Mouse (Mus musculus) right cerebral cortex, adult 18-20 months (tissue): ENCODE results near the gene Egflam.

Source experiments
- DNase-seq: peaks from one replicate; pipeline ENCODE4 v3.0.0; 2022; ENCODE audit warnings: mixed read lengths

Gene Egflam

DNA sequence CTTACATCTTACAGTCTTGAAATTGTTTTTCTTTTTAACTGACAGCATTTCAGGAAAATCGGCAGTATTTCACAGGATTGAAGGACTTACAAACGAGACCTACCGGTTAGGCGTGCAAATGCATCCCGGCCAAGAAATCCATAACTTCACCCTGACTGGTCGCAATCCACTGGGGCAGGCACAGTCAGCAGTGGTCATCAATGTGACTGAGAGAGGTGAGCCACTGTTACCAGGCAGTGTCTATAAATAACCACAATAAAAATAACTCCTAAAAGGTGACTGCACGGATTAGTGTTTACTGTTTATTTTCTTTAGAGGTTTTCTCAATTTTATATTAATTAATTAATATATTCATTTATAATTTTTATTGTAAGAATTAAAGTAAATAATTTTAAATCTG, 224.8 kb downstream of the Egflam start:
- no peak for DNase-seq

DNA sequence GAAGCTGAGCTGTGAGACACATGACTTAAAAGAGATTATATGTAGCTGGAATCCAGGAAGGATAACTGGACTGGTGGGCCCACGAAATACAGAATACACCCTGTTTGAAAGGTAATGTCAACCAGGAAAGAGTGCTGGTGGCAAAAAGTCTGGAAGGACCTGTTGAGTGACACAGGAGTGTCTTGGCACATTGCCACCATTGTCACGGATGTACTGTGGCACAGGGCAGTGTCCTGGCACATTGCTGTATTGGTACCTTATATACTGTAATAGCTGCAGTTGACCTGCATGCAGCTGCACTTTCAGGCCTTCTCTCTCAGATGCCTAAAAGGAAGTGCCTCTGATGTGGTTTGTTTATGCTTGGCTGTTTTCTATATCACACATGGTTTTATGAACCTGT, 225.3 kb downstream of the Egflam start:
- DNase-seq, result no peak

DNA sequence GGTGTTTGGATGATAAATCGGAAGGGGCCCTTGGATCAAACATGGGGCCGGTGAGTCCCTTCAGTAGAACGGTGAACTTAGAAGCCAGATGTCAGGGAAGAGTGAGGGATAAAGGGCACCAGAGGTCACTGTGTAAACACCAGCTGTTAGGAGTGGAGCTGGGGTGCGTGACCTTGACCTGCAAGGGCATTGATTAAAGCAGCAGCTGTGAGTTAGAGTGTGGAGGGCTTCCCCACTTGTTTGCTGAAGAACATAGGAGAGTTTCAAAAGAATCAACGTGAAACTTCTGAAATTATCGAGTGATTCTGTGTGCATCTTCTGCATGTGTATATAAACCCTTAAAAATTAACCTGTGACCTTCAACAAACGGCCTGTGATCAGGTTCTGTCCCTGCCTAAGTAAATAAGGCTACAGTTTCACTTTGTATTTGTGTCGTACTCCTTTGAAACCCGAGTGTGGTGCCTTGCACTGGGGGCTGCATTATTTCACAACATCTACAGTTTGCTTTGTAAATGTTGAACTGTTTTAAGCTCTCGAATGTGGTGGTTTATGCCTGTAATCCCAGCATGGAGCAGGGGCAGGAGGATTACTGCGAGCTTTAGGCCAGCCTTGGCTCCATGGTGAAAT, 230.2 kb downstream of the Egflam start:
- no peak for DNase-seq

DNA sequence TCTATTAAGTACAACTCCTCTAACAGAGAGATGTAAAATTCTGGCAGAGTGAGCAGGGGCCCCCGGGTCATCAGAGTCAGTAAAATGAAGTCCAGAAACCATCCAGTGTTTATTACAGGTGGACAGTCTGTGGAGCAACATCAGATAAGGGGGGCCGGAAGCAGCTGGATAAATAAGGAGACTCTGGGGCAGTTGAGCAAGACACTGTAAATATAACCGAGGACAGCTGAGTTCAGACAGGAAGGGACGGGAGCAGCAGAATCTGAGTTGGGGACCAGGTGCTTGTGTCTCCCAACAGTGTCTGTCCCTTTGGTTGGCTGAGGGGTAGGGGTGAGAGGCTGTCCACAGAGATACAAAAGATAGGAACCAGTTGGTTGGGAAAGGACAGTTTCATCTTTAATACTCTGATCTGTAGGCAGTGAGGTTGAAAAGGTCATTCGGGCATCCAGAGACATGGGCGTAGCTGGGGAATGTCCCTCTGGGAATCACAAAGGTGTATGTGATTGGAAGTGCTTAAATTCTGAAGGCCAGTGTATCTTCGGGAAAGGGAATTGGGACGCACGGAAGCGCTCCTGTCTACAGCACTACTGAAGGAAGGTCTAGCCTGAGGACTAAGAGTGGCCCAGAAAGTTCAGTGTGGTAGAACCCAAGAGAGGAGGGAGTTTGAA, 230.8 kb downstream of the Egflam start:
- DNase-seq, result no peak

DNA sequence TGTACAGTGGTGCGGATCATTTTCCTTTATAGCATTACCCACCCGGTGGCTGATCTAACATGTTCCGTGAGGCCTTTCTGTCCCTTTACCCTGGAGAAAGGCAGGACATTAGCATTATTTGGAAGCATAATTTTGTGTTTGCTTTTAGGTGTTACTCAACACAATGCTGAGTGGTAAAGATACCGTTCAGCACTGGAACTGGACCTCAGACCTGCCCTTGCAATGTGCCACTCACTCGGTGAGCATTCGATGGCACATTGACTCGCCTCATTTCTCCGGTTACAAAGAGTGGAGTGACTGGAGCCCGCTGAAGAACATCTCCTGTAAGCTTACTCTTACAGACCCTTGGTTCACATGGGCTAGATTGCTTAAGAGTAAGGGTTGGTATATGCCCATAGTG, 231.5 kb downstream of the Egflam start:
- no peak for DNase-seq

DNA sequence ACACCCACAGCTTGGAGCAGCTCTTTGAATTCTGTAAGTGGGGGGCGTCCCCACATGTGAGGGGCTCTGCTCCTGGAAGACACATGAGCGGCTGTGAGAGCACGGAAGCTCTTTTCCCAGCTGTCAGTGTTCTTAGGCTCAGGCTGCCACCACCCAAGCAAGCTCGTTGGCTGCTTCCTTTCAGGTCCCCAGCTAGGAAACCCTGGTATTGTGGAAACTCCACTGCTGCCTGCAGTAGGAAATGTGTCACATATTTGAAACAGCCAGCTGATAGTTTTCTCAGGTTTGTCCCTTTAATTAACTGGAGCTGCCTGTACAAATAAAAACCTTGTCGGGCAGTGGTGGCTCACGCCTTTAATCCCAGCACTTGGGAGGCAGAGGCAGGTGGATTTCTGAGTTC, 234.3 kb downstream of the Egflam start:
- no peak for DNase-seq

DNA sequence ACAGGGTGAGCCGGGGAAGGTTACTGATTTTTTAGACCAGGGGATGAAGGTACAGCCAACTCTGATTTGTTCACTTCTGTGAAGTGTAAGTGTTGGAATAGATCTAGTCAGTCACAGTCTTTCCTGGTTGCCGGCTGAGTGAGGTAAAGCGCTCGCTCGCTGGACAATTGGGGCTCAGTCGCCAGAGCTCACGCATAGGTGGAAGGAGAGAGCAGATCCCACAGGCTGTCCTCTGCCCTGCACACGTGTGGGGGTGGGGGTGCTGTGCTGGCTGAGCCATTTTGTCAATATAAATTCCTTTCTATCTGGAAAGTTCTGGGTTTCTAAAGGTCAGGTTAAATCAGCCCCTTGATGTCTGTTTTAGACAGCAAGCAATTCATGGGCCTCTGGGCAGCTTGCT, 237.9 kb downstream of the Egflam start:
- DNase-seq, result no peak

DNA sequence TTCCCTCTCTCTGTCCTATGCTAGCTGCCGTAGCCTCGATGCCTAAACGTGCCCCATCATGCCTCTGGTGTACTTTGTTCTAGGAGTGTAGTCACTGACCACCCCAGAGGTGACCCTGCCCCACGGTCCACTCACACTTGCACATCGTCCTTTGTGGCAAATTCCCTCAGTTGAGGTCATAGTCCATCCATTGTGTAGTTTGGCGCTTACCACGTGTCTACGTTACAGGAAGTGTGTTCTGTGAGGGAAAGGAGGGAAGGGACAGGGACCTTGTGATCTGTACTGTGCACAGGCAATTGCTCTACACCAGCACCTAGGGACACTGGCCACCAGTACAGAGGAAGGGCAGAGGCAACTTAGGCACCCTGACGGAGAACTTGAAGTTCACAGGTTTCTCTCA, 238.3 kb downstream of the Egflam start:
- DNase-seq, result no peak

DNA sequence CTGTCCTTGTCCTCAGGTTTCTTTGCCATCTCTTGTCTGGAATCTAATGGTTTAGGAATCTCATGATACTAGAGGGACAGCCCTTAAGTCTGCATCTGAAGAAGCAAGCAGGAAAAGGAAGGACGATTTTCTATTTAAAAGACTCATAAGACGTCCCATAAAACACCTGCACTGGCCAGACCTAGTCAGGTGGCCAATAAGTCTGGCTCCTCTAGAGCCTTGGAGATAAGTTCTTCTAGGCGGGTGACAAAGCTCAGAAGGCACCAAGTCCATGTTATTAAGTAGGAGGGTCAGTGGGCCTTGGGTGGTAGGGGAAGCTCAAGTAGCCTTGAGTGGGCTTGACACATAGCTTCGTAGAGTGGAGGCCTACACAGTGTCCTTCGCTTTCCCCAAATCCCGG, 240.5 kb downstream of the Egflam start:
- no peak for DNase-seq
